Mouse (Mus musculus): ENCODE data around the gene Slc22a3. TPM values are rescaled to one million over a fixed set of nuclear protein-coding genes. Genes with fewer than 3 reads are reported as not detected.

Slc22a3 gene
- polyA plus RNA-seq, 1 experiment from 2014 or later: 0.45 TPM

GRCm38 (mm10) chr17:12455143-12455790, 52.2 kb downstream of the Slc22a3 start:
- no peak for ATAC-seq (ENCODE audit: insufficient number of reproducible peaks, insufficient read depth, low FRiP score, low read depth)
- Histone ChIP-seq H3K36me3 (ENCODE audit: control insufficient read depth, insufficient read depth, low read length) (no peaks in the 10 kb centered on the region), H3K9ac (replicated peaks; ENCODE audit: low read depth, low read length) (no peak overlapping the region), H3K27ac (ENCODE audit: low read length) (no peak overlapping the region), H3K4me3 (ENCODE audit: low read depth, low read length) (no peak overlapping the region), H3K9me3 (ENCODE audit: control insufficient read depth, low read depth, low read length) (no peaks in the 10 kb centered on the region), H3K4me1 (ENCODE audit: control insufficient read depth, insufficient read depth, low read length) (peaks cover 5% of the 10 kb centered on the region; the same call in 1 of the 2 replicates), H3K4me2 (replicated peaks; ENCODE audit: low read depth, low read length) (no peak overlapping the region), H3K27me3 (ENCODE audit: control insufficient read depth, insufficient read depth, low read length) (no peaks in the 10 kb centered on the region)
- 84% methylated on average over 5 of the region's 5 CpGs for WGBS

- Histone ChIP-seq H3K4me2 (replicated peaks; ENCODE audit: low read depth, low read length) (no peak overlapping the region), H3K27ac (ENCODE audit: low read length) (no peak overlapping the region), H3K27me3 (ENCODE audit: control insufficient read depth, insufficient read depth, low read length) (no peaks in the 10 kb centered on the region), H3K4me3 (ENCODE audit: low read depth, low read length) (no peak overlapping the region), H3K9ac (replicated peaks; ENCODE audit: low read depth, low read length) (no peak overlapping the region), H3K36me3 (ENCODE audit: control insufficient read depth, insufficient read depth, low read length) (no peaks in the 10 kb centered on the region), H3K4me1 (ENCODE audit: control insufficient read depth, insufficient read depth, low read length) (peaks cover 5% of the 10 kb centered on the region; the same call in 1 of the 2 replicates), H3K9me3 (ENCODE audit: control insufficient read depth, low read depth, low read length) (no peaks in the 10 kb centered on the region)
- ATAC-seq (ENCODE audit: insufficient number of reproducible peaks, insufficient read depth, low FRiP score, low read depth): no peak
- 76% methylated on average over 6 of the region's 6 CpGs for WGBS
Measured at GRCm38 (mm10) chr17:12453691-12454090, 53.8 kb downstream of the Slc22a3 start.

- Histone ChIP-seq H3K27ac (ENCODE audit: low read length) (no peak overlapping the region), H3K4me1 (ENCODE audit: control insufficient read depth, insufficient read depth, low read length) (peaks cover 5% of the 10 kb centered on the region; the same call in 1 of the 2 replicates), H3K4me3 (ENCODE audit: low read depth, low read length) (no peak overlapping the region), H3K9me3 (ENCODE audit: control insufficient read depth, low read depth, low read length) (no peaks in the 10 kb centered on the region), H3K36me3 (ENCODE audit: control insufficient read depth, insufficient read depth, low read length) (no peaks in the 10 kb centered on the region), H3K9ac (replicated peaks; ENCODE audit: low read depth, low read length) (no peak overlapping the region), H3K4me2 (replicated peaks; ENCODE audit: low read depth, low read length) (no peak overlapping the region), H3K27me3 (ENCODE audit: control insufficient read depth, insufficient read depth, low read length) (no peaks in the 10 kb centered on the region)
- peak; percentile 74 for ATAC-seq (ENCODE audit: insufficient number of reproducible peaks, insufficient read depth, low FRiP score, low read depth)
- WGBS: 45% methylated on average over 11 of the region's 11 CpGs
Measured at GRCm38 (mm10) chr17:12452862-12453531, 54.5 kb downstream of the Slc22a3 start.

GRCm38 (mm10) chr17:12451234-12451633, 56.3 kb downstream of the Slc22a3 start:
- Histone ChIP-seq H3K36me3 (ENCODE audit: control insufficient read depth, insufficient read depth, low read length) (no peaks in the 10 kb centered on the region), H3K9me3 (ENCODE audit: control insufficient read depth, low read depth, low read length) (no peaks in the 10 kb centered on the region), H3K4me1 (ENCODE audit: control insufficient read depth, insufficient read depth, low read length) (peaks cover 5% of the 10 kb centered on the region; the same call in 1 of the 2 replicates), H3K4me2 (replicated peaks; ENCODE audit: low read depth, low read length) (no peak overlapping the region), H3K27ac (ENCODE audit: low read length) (peak overlapping the region; percentile 30; the same call in 1 of the 2 replicates), H3K9ac (replicated peaks; ENCODE audit: low read depth, low read length) (no peak overlapping the region), H3K4me3 (ENCODE audit: low read depth, low read length) (no peak overlapping the region), H3K27me3 (ENCODE audit: control insufficient read depth, insufficient read depth, low read length) (no peaks in the 10 kb centered on the region)
- ATAC-seq (ENCODE audit: insufficient number of reproducible peaks, insufficient read depth, low FRiP score, low read depth): peak; percentile 53; the same call in 1 of the 2 replicates
- 42% methylated on average over 4 of the region's 4 CpGs for WGBS

- H3K9me3 ChIP-seq (ENCODE audit: control insufficient read depth, low read depth, low read length): no peaks in the 10 kb centered on the region
- no peaks in the 10 kb centered on the region for H3K27me3 ChIP-seq (ENCODE audit: control insufficient read depth, insufficient read depth, low read length)
- no peak overlapping the region for H3K4me3 ChIP-seq (ENCODE audit: low read depth, low read length)
- 64% methylated on average over 2 of the region's 2 CpGs for WGBS
- no peaks in the 10 kb centered on the region for H3K4me1 ChIP-seq (ENCODE audit: control insufficient read depth, insufficient read depth, low read length)
- no peak for ATAC-seq (ENCODE audit: insufficient number of reproducible peaks, insufficient read depth, low FRiP score, low read depth)
- no peak overlapping the region for H3K9ac ChIP-seq (replicated peaks; ENCODE audit: low read depth, low read length)
- H3K4me2 ChIP-seq (replicated peaks; ENCODE audit: low read depth, low read length): no peak overlapping the region
- no peak overlapping the region for H3K27ac ChIP-seq (ENCODE audit: low read length)
- no peaks in the 10 kb centered on the region for H3K36me3 ChIP-seq (ENCODE audit: control insufficient read depth, insufficient read depth, low read length)
Measured at GRCm38 (mm10) chr17:12444561-12444960, 62.9 kb downstream of the Slc22a3 start.

- Histone ChIP-seq H3K4me1 (ENCODE audit: control insufficient read depth, insufficient read depth, low read length) (no peaks in the 10 kb centered on the region), H3K9ac (replicated peaks; ENCODE audit: low read depth, low read length) (no peak overlapping the region), H3K4me2 (replicated peaks; ENCODE audit: low read depth, low read length) (no peak overlapping the region), H3K27me3 (ENCODE audit: control insufficient read depth, insufficient read depth, low read length) (no peaks in the 10 kb centered on the region), H3K27ac (ENCODE audit: low read length) (no peak overlapping the region), H3K9me3 (ENCODE audit: control insufficient read depth, low read depth, low read length) (no peaks in the 10 kb centered on the region), H3K36me3 (ENCODE audit: control insufficient read depth, insufficient read depth, low read length) (no peaks in the 10 kb centered on the region), H3K4me3 (ENCODE audit: low read depth, low read length) (no peak overlapping the region)
- no peak for ATAC-seq (ENCODE audit: insufficient number of reproducible peaks, insufficient read depth, low FRiP score, low read depth)
- WGBS: 57% methylated on average over 10 of the region's 10 CpGs
Measured at GRCm38 (mm10) chr17:12437771-12438170, 69.7 kb downstream of the Slc22a3 start.

- 0 out of 2 replicates have a peak, but pooled peaks cover 6% of the 10 kb centered on the region for H3K4me1 ChIP-seq (ENCODE audit: control insufficient read depth, insufficient read depth, low read length)
- H3K36me3 ChIP-seq (ENCODE audit: control insufficient read depth, insufficient read depth, low read length): no peaks in the 10 kb centered on the region
- ATAC-seq (ENCODE audit: insufficient number of reproducible peaks, insufficient read depth, low FRiP score, low read depth): peak; percentile 65; the same call in 1 of the 2 replicates
- no peak overlapping the region for H3K9ac ChIP-seq (replicated peaks; ENCODE audit: low read depth, low read length)
- H3K4me3 ChIP-seq (ENCODE audit: low read depth, low read length): no peak overlapping the region
- peak overlapping the region; percentile 40; the same call in 1 of the 2 replicates for H3K27ac ChIP-seq (ENCODE audit: low read length)
- no peaks in the 10 kb centered on the region for H3K9me3 ChIP-seq (ENCODE audit: control insufficient read depth, low read depth, low read length)
- 26% methylated on average over 5 of the region's 5 CpGs for WGBS
- no peaks in the 10 kb centered on the region for H3K27me3 ChIP-seq (ENCODE audit: control insufficient read depth, insufficient read depth, low read length)
- H3K4me2 ChIP-seq (replicated peaks; ENCODE audit: low read depth, low read length): no peak overlapping the region
Measured at GRCm38 (mm10) chr17:12431707-12432106, 75.8 kb downstream of the Slc22a3 start.

GRCm38 (mm10) chr17:12428369-12428768, 79.1 kb downstream of the Slc22a3 start:
- H3K4me3 ChIP-seq (ENCODE audit: low read depth, low read length): no peak overlapping the region
- 0 out of 2 replicates have a peak, but pooled peaks cover 6% of the 10 kb centered on the region for H3K4me1 ChIP-seq (ENCODE audit: control insufficient read depth, insufficient read depth, low read length)
- H3K36me3 ChIP-seq (ENCODE audit: control insufficient read depth, insufficient read depth, low read length): no peaks in the 10 kb centered on the region
- no peak overlapping the region for H3K9ac ChIP-seq (replicated peaks; ENCODE audit: low read depth, low read length)
- no peak for ATAC-seq (ENCODE audit: insufficient number of reproducible peaks, insufficient read depth, low FRiP score, low read depth)
- H3K27ac ChIP-seq (ENCODE audit: low read length): no peak overlapping the region
- no peaks in the 10 kb centered on the region for H3K27me3 ChIP-seq (ENCODE audit: control insufficient read depth, insufficient read depth, low read length)
- no peaks in the 10 kb centered on the region for H3K9me3 ChIP-seq (ENCODE audit: control insufficient read depth, low read depth, low read length)
- H3K4me2 ChIP-seq (replicated peaks; ENCODE audit: low read depth, low read length): no peak overlapping the region

Measured in stomach, embryonic 14.5 days (tissue).